Mouse (Mus musculus) stomach, embryonic 14.5 days (tissue): ENCODE data around the gene Trnau1ap. TPM values are rescaled to one million over a fixed set of nuclear protein-coding genes. Genes with fewer than 3 reads are reported as not detected.
A peak's percentile ranks its signal among the peaks of the same experiment; 100 is the strongest.

ENCODE experiments used
- ATAC-seq: fragments of 200-750 bp; cut with Nextera tagmentation; 2 replicates; pipeline ENCODE4 v1.8.0; 2017; ENCODE audit warnings: low read depth, moderate TSS enrichment; ENCODE audit not compliant: insufficient number of reproducible peaks, insufficient read depth, low FRiP score
- H3K27ac ChIP-seq: fragments of 300-500 bp; sonication (generic); 2 replicates; pipeline ENCODE4 v1.5.1; 2014; ENCODE audit warnings: mild to moderate bottlenecking, low read length, moderate library complexity, mixed read lengths
- H3K27me3 ChIP-seq: fragments of 300-500 bp; sonication (generic); 2 replicates; pipeline ENCODE4 v1.6.1; 2014; ENCODE audit warnings: low read length, control low read depth, mixed read lengths; ENCODE audit not compliant: control insufficient read depth, insufficient read depth
- H3K36me3 ChIP-seq: fragments of 300-500 bp; sonication (generic); 2 replicates; pipeline ENCODE4 v1.6.1; 2014; ENCODE audit warnings: mild to moderate bottlenecking, control low read depth, low read length, moderate library complexity, mixed read lengths; ENCODE audit not compliant: control insufficient read depth, insufficient read depth
- H3K4me1 ChIP-seq: fragments of 300-500 bp; sonication (generic); 2 replicates; pipeline ENCODE4 v1.6.1; 2014; ENCODE audit warnings: low read length, control low read depth, mixed read lengths; ENCODE audit not compliant: control insufficient read depth, insufficient read depth
- H3K4me2 ChIP-seq: fragments of 300-500 bp; sonication (generic); replicated peaks from 2 replicates; pipeline ENCODE4 v1.6.1; 2014; ENCODE audit warnings: low read depth, low read length, control low read depth
- H3K4me3 ChIP-seq: fragments of 300-500 bp; sonication (generic); 2 replicates; pipeline ENCODE4 v1.5.1; 2014; ENCODE audit warnings: low read depth, low read length, control low read depth
- H3K9ac ChIP-seq: fragments of 300-500 bp; sonication (generic); replicated peaks from 2 replicates; pipeline ENCODE4 v1.6.1; 2014; ENCODE audit warnings: low read depth, mild to moderate bottlenecking, control low read depth, low read length, moderate library complexity, mixed read lengths
- H3K9me3 ChIP-seq: fragments of 300-500 bp; sonication (generic); 2 replicates; pipeline ENCODE4 v1.6.1; 2016; ENCODE audit warnings: low read depth, low read length, control low read depth; ENCODE audit not compliant: control insufficient read depth
- WGBS: fragments of 180-500 bp; shearing (Covaris S2); extraction: QIAGEN DNeasy Blood & Tissue Kit; methylation state at CpG from one replicate; pipeline ENCODE4 v1.1.7; 2014; 5-methylcytosine and 5-hydroxymethylcytosine counted together
- polyA plus RNA-seq: library from polyadenylated mRNA; unstranded; fragments of >200 nt; fragmentation: Nextera tagmentation; extraction: Ambion mirVana; gene quantifications from 2 replicates; pipeline ENCODE4 v1.2.1, GENCODE M21; 2014

The Trnau1ap gene
- polyA plus RNA-seq, 1 experiment from 2014 or later: 74.8 TPM

- Histone ChIP-seq H3K4me3 (peak overlapping the region; percentile 38), H3K27ac (no peak overlapping the region), H3K27me3 (no peaks in the 10 kb centered on the region), H3K36me3 (no peaks in the 10 kb centered on the region), H3K9me3 (no peaks in the 10 kb centered on the region), H3K4me1 (0 out of 2 replicates have a peak, but pooled peaks cover 6% of the 10 kb centered on the region), H3K9ac (peak overlapping the region; percentile 50; the same call in 1 of the 2 replicates), H3K4me2 (peak overlapping the region; percentile 70)
- no peak for ATAC-seq
- 65% methylated on average over 16 of the region's 16 CpGs for WGBS
Measured at GRCm38 (mm10) chr4:132301965-132302938, 27.1 kb downstream of the Trnau1ap start.

DNA sequence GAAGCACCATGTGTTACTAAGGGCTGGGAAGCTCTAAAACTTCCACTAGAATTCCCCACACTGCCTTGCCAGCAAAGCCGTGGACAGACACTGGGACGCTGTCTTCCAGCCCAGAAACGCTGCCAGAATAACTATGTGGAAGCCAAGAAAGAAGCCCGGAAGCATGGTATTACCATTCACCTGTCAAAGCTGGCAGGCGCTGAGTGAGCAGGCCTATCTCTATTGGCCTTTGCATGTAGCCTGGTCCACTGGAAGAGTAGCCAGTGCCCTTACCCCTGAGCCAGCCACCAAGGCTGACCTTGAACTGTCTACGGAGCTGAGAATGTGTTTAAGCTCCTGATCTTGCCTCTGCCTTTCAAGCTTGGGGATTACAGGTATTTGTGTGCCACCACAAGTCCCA lies 27.9 kb downstream of the Trnau1ap start:
- 87% methylated on average over 6 of the region's 6 CpGs for WGBS
- no peaks in the 10 kb centered on the region for H3K9me3 ChIP-seq
- no peak overlapping the region for H3K4me3 ChIP-seq
- no peaks in the 10 kb centered on the region for H3K36me3 ChIP-seq
- H3K27me3 ChIP-seq: no peaks in the 10 kb centered on the region
- no peak overlapping the region for H3K27ac ChIP-seq
- H3K9ac ChIP-seq: no peak overlapping the region
- no peak overlapping the region for H3K4me2 ChIP-seq
- ATAC-seq: no peak
- H3K4me1 ChIP-seq: 0 out of 2 replicates have a peak, but pooled peaks cover 6% of the 10 kb centered on the region

- Histone ChIP-seq H3K4me1 (0 out of 2 replicates have a peak, but pooled peaks cover 6% of the 10 kb centered on the region), H3K4me3 (no peak overlapping the region), H3K27me3 (no peaks in the 10 kb centered on the region), H3K4me2 (no peak overlapping the region), H3K9me3 (no peaks in the 10 kb centered on the region), H3K27ac (no peak overlapping the region), H3K9ac (no peak overlapping the region), H3K36me3 (no peaks in the 10 kb centered on the region)
- WGBS: 91% methylated on average over 1 of the region's 1 CpGs
- ATAC-seq: no peak
Measured at GRCm38 (mm10) chr4:132299849-132300248, 29.5 kb downstream of the Trnau1ap start.

DNA sequence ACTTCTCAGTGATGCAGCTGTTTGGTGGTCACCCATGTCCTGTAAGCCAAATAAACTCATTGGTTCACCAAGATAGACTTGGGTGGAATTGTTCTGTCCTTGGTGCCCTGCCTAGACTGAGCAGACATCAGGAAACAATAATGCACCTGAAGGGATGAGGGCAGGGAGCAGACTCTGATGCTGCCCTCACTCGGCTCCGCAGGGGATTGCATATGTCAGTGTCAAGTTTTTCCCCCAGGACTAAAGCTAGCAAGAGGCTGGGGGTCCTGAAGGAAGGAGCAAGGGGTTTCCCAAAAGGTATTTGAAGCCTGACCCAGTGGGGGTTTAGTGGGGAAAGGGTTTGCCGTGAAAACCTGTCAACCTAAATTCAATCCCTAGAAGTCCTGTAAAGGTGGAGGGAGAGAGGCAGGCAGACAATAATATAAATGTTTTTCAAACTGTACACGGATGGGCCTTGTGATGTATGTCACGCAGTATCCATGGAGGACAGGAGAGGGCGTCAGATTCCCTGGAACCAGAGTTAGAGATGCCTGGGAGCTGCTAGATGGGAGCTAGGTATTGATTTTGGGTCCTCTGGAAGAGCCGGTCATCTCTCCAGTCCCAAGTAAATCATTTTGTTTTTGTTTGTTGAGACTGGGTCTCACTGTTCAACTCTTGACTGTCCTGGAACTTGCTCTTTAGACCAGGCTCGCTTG lies 33.5 kb downstream of the Trnau1ap start:
- 46% methylated on average over 8 of the region's 8 CpGs for WGBS

GRCm38 (mm10) chr4:132293682-132294240 lies 35.6 kb downstream of the Trnau1ap start:
- ATAC-seq: 0 out of 2 replicates have a peak, but pooled peaks have one; percentile 10
- Histone ChIP-seq H3K9ac (no peak overlapping the region), H3K27me3 (no peaks in the 10 kb centered on the region), H3K36me3 (peaks cover 9% of the 10 kb centered on the region; the same call in 1 of the 2 replicates), H3K27ac (no peak overlapping the region), H3K9me3 (no peaks in the 10 kb centered on the region), H3K4me1 (no peaks in the 10 kb centered on the region), H3K4me3 (no peak overlapping the region), H3K4me2 (no peak overlapping the region)
- 85% methylated on average over 7 of the region's 7 CpGs for WGBS

More for the DNA sequence above, 33.5 kb downstream of the Trnau1ap start:
- H3K36me3 ChIP-seq: peaks cover 9% of the 10 kb centered on the region; the same call in 1 of the 2 replicates
- H3K9me3 ChIP-seq: no peaks in the 10 kb centered on the region
- no peak overlapping the region for H3K9ac ChIP-seq
- H3K27ac ChIP-seq: no peak overlapping the region
- no peak overlapping the region for H3K4me3 ChIP-seq
- H3K4me1 ChIP-seq: no peaks in the 10 kb centered on the region
- no peak for ATAC-seq
- no peaks in the 10 kb centered on the region for H3K27me3 ChIP-seq
- no peak overlapping the region for H3K4me2 ChIP-seq

DNA sequence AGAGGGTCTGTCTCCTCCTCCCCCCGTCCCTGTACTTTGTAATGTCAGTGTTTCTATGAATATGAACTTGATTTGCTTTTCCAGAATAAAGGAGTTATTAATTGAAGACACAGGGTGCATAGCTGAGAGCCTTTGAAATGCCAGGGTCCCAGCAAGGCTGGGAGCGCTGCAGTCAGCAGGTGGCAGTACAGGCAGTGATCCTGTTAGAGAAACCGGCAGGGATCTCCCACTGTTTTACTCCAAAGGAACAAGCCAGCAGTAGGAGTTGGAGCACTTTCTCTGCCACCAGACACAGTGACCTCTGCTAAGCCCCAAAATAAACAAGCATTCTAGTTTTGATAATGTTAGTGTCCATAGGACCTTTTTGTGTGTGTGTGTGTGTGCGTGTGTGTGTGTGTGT lies 36.4 kb downstream of the Trnau1ap start:
- Histone ChIP-seq H3K27ac (no peak overlapping the region), H3K36me3 (peaks cover 9% of the 10 kb centered on the region; the same call in 1 of the 2 replicates), H3K27me3 (no peaks in the 10 kb centered on the region), H3K9ac (no peak overlapping the region), H3K4me2 (no peak overlapping the region), H3K4me3 (no peak overlapping the region), H3K4me1 (no peaks in the 10 kb centered on the region), H3K9me3 (no peaks in the 10 kb centered on the region)
- WGBS: 42% methylated on average over 4 of the region's 4 CpGs
- ATAC-seq: no peak

DNA sequence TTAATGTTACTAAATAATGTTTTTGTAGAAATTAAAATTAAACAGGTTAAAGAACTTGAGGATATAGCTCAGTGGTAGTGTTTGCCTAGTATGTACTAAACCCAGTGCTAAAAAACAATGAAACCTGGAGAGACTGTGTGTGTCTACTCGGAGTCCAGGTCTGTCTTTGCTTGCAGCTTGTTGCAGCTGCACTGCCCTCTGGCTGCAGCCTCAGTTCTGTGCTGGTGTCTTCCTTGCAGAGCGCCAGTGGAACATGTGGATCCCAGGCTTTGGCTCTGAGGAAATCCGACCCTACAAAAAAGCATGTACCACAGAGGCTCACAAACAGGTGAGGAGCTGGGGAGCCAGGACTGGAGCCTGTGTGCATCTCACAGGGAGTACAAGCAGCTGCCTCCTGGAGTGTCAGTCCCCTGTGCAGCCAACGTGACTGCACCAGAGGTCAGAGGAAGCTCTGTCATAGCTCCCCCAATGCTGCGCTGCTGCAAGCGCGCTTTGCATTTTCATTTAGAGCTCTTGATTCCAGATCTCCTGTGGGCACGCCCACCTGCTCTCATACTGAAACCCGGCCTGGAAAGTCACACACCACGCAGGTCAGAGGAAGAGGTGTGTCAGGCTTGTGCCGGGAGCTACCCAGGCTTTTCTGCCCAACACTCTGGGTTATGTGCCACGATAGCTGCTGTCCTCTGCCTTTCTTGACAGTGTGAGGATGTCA lies 37.6 kb downstream of the Trnau1ap start:
- no peak overlapping the region for H3K27ac ChIP-seq
- H3K9ac ChIP-seq: no peak overlapping the region
- no peaks in the 10 kb centered on the region for H3K27me3 ChIP-seq
- H3K9me3 ChIP-seq: no peaks in the 10 kb centered on the region
- ATAC-seq: no peak
- no peaks in the 10 kb centered on the region for H3K4me1 ChIP-seq
- no peak overlapping the region for H3K4me2 ChIP-seq
- peaks cover 9% of the 10 kb centered on the region; the same call in 1 of the 2 replicates for H3K36me3 ChIP-seq
- no peak overlapping the region for H3K4me3 ChIP-seq
- 86% methylated on average over 12 of the region's 12 CpGs for WGBS

DNA sequence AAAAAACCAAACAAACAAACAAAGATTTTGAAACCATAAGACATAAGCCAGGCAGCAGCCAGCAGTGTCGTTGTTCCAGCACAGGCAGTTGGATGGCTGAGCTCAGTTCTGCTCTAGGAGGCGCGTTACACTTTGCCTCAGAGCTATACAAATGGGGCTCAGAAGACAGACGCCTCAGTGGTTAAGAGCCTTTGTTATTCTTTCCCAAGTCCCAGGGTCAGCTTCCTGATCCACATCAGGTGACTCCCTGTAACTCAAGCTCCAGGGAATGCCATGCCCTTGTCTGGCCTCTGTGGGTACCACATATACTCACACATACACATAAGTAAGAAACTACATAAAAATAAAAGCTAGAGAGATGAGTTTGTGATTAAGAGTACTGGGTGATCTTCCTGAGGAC lies 38.3 kb downstream of the Trnau1ap start:
- Histone ChIP-seq H3K9ac (no peak overlapping the region), H3K36me3 (peaks cover 12% of the 10 kb centered on the region; the same call in 1 of the 2 replicates), H3K4me2 (no peak overlapping the region), H3K27ac (no peak overlapping the region), H3K4me1 (no peaks in the 10 kb centered on the region), H3K4me3 (no peak overlapping the region), H3K27me3 (no peaks in the 10 kb centered on the region), H3K9me3 (no peaks in the 10 kb centered on the region)
- 96% methylated on average over 4 of the region's 4 CpGs for WGBS
- no peak for ATAC-seq
